Mouse (Mus musculus): ENCODE data around the gene Lrrc52. TPM values are rescaled to one million over a fixed set of nuclear protein-coding genes. Genes with fewer than 3 reads are reported as not detected.

Gene Lrrc52
- total and polyA plus RNA-seq, 2 experiments: not detected

GRCm38 (mm10) chr1:167497560-167497959 is 31.0 kb upstream of the Lrrc52 start:
- 48% methylated on average over 3 of the region's 3 CpGs for WGBS

GRCm38 (mm10) chr1:167491501-167491900 is 24.9 kb upstream of the Lrrc52 start:
- Histone ChIP-seq H3K4me1 (ENCODE audit: control insufficient read depth, insufficient read depth, low read length) (no peaks in the 10 kb centered on the region), H3K27ac (replicated peaks; ENCODE audit: insufficient read depth, low read depth, low read length) (no peak overlapping the region), H3K79me2 (ENCODE audit: control insufficient read depth, insufficient read depth, low read length) (no peaks in the 10 kb centered on the region), H3K9ac (ENCODE audit: low read depth, low read length) (no peak overlapping the region), H3K36me3 (ENCODE audit: control insufficient read depth, insufficient read depth, low read length) (no peaks in the 10 kb centered on the region), H3K4me3 (ENCODE audit: insufficient read depth, low read depth, low read length) (no peak overlapping the region), H3K27me3 (ENCODE audit: control insufficient read depth, insufficient read depth, low read length) (peaks cover 3% of the 10 kb centered on the region; the same call in 1 of the 2 replicates)
- DNase-seq (ENCODE audit: extremely low read depth, low read depth, low spot score): no peak
- TF ChIP-seq POLR2A (IDR thresholded peaks at IDR 0.05; ENCODE audit: extremely low read depth, insufficient read depth, low read length) (no peak), CTCF (IDR thresholded peaks at IDR 0.05; ENCODE audit: low read depth, low read length) (no peak)
- 60% methylated on average over 7 of the region's 7 CpGs for WGBS

More at GRCm38 (mm10) chr1:167497560-167497959, 31.0 kb upstream of the Lrrc52 start:
- Histone ChIP-seq H3K79me2 (ENCODE audit: control insufficient read depth, insufficient read depth, low read length) (no peaks in the 10 kb centered on the region), H3K9ac (ENCODE audit: low read depth, low read length) (no peak overlapping the region), H3K27ac (replicated peaks; ENCODE audit: insufficient read depth, low read depth, low read length) (no peak overlapping the region), H3K4me1 (ENCODE audit: control insufficient read depth, insufficient read depth, low read length) (no peaks in the 10 kb centered on the region), H3K4me3 (ENCODE audit: insufficient read depth, low read depth, low read length) (no peak overlapping the region), H3K27me3 (ENCODE audit: control insufficient read depth, insufficient read depth, low read length) (no peaks in the 10 kb centered on the region), H3K36me3 (ENCODE audit: control insufficient read depth, insufficient read depth, low read length) (no peaks in the 10 kb centered on the region)
- TF ChIP-seq CTCF (IDR thresholded peaks at IDR 0.05; ENCODE audit: low read depth, low read length): no peak
- TF ChIP-seq POLR2A (IDR thresholded peaks at IDR 0.05; ENCODE audit: extremely low read depth, insufficient read depth, low read length): no peak
- no peak for DNase-seq (ENCODE audit: extremely low read depth, low read depth, low spot score)

- H3K27ac ChIP-seq (replicated peaks; ENCODE audit: insufficient read depth, low read depth, low read length): no peak overlapping the region
- TF ChIP-seq POLR2A (IDR thresholded peaks at IDR 0.05; ENCODE audit: extremely low read depth, insufficient read depth, low read length) (no peak), CTCF (IDR thresholded peaks at IDR 0.05; ENCODE audit: low read depth, low read length) (no peak)
- peaks cover 3% of the 10 kb centered on the region; the same call in 1 of the 2 replicates for H3K27me3 ChIP-seq (ENCODE audit: control insufficient read depth, insufficient read depth, low read length)
- no peaks in the 10 kb centered on the region for H3K79me2 ChIP-seq (ENCODE audit: control insufficient read depth, insufficient read depth, low read length)
- no peak overlapping the region for H3K9ac ChIP-seq (ENCODE audit: low read depth, low read length)
- DNase-seq (ENCODE audit: extremely low read depth, low read depth, low spot score): no peak
- no peaks in the 10 kb centered on the region for H3K36me3 ChIP-seq (ENCODE audit: control insufficient read depth, insufficient read depth, low read length)
- H3K4me3 ChIP-seq (ENCODE audit: insufficient read depth, low read depth, low read length): no peak overlapping the region
- 88% methylated on average over 5 of the region's 5 CpGs for WGBS
- no peaks in the 10 kb centered on the region for H3K4me1 ChIP-seq (ENCODE audit: control insufficient read depth, insufficient read depth, low read length)
These were observed 21.4 kb upstream of the Lrrc52 start for GRCm38 (mm10) chr1:167487933-167488332.

- Histone ChIP-seq H3K36me3 (ENCODE audit: control insufficient read depth, insufficient read depth, low read length) (no peaks in the 10 kb centered on the region), H3K4me1 (ENCODE audit: control insufficient read depth, insufficient read depth, low read length) (no peaks in the 10 kb centered on the region), H3K79me2 (ENCODE audit: control insufficient read depth, insufficient read depth, low read length) (no peaks in the 10 kb centered on the region), H3K9ac (ENCODE audit: low read depth, low read length) (no peak overlapping the region), H3K27ac (replicated peaks; ENCODE audit: insufficient read depth, low read depth, low read length) (no peak overlapping the region), H3K4me3 (ENCODE audit: insufficient read depth, low read depth, low read length) (no peak overlapping the region), H3K27me3 (ENCODE audit: control insufficient read depth, insufficient read depth, low read length) (peaks cover 3% of the 10 kb centered on the region; the same call in 1 of the 2 replicates)
- no peak for DNase-seq (ENCODE audit: extremely low read depth, low read depth, low spot score)
- 76% methylated on average over 3 of the region's 3 CpGs for WGBS
- TF ChIP-seq CTCF (IDR thresholded peaks at IDR 0.05; ENCODE audit: low read depth, low read length) (no peak), POLR2A (IDR thresholded peaks at IDR 0.05; ENCODE audit: extremely low read depth, insufficient read depth, low read length) (no peak)
These were observed 20.5 kb upstream of the Lrrc52 start for GRCm38 (mm10) chr1:167486959-167487680.

- Histone ChIP-seq H3K9ac (ENCODE audit: low read depth, low read length) (no peak overlapping the region), H3K4me3 (ENCODE audit: insufficient read depth, low read depth, low read length) (no peak overlapping the region), H3K79me2 (ENCODE audit: control insufficient read depth, insufficient read depth, low read length) (no peaks in the 10 kb centered on the region), H3K27ac (replicated peaks; ENCODE audit: insufficient read depth, low read depth, low read length) (no peak overlapping the region), H3K4me1 (ENCODE audit: control insufficient read depth, insufficient read depth, low read length) (no peaks in the 10 kb centered on the region), H3K27me3 (ENCODE audit: control insufficient read depth, insufficient read depth, low read length) (no peaks in the 10 kb centered on the region), H3K36me3 (ENCODE audit: control insufficient read depth, insufficient read depth, low read length) (no peaks in the 10 kb centered on the region)
- TF ChIP-seq POLR2A (IDR thresholded peaks at IDR 0.05; ENCODE audit: extremely low read depth, insufficient read depth, low read length) (no peak), CTCF (IDR thresholded peaks at IDR 0.05; ENCODE audit: low read depth, low read length) (no peak)
- 91% methylated on average over 4 of the region's 4 CpGs for WGBS
- no peak for DNase-seq (ENCODE audit: extremely low read depth, low read depth, low spot score)
These were observed 16.3 kb upstream of the Lrrc52 start for GRCm38 (mm10) chr1:167482863-167483262.

GRCm38 (mm10) chr1:167473585-167473984 is 7.0 kb upstream of the Lrrc52 start:
- WGBS: 67% methylated on average over 4 of the region's 4 CpGs
- DNase-seq (ENCODE audit: extremely low read depth, low read depth, low spot score): no peak
- Histone ChIP-seq H3K79me2 (ENCODE audit: control insufficient read depth, insufficient read depth, low read length) (no peaks in the 10 kb centered on the region), H3K4me3 (ENCODE audit: insufficient read depth, low read depth, low read length) (no peak overlapping the region), H3K4me1 (ENCODE audit: control insufficient read depth, insufficient read depth, low read length) (no peaks in the 10 kb centered on the region), H3K27ac (replicated peaks; ENCODE audit: insufficient read depth, low read depth, low read length) (no peak overlapping the region), H3K9ac (ENCODE audit: low read depth, low read length) (no peak overlapping the region), H3K27me3 (ENCODE audit: control insufficient read depth, insufficient read depth, low read length) (no peaks in the 10 kb centered on the region), H3K36me3 (ENCODE audit: control insufficient read depth, insufficient read depth, low read length) (no peaks in the 10 kb centered on the region)
- TF ChIP-seq POLR2A (IDR thresholded peaks at IDR 0.05; ENCODE audit: extremely low read depth, insufficient read depth, low read length) (no peak), CTCF (IDR thresholded peaks at IDR 0.05; ENCODE audit: low read depth, low read length) (no peak)
